Mouse (Mus musculus): ENCODE data around the gene Eno2.
A peak's percentile ranks its signal among the peaks of the same experiment; 100 is the strongest.
"Not testable (repeated sequence)": the region's sequence is repeated elsewhere in the genome, so short reads cannot be mapped to it uniquely, and the experiment has no call there.

The Eno2 gene

GRCm38 (mm10) chr6:124769101-124769765, at the start of gene Eno2:
Gene Eno2 (minus strand): TSS chr6:124769673.
- DNase-seq (ENCODE audit: low spot score): peak; percentile 70

GRCm38 (mm10) chr6:124817971-124818370, 48.5 kb upstream of the Eno2 start:
- DNase-seq (ENCODE audit: low spot score): no peak

- DNase-seq (ENCODE audit: low spot score): no peak
These were observed 48.1 kb upstream of the Eno2 start for GRCm38 (mm10) chr6:124817563-124817962.

GRCm38 (mm10) chr6:124817125-124817524, 47.7 kb upstream of the Eno2 start:
- DNase-seq (ENCODE audit: low spot score): no peak

GRCm38 (mm10) chr6:124816611-124817010, 47.1 kb upstream of the Eno2 start:
- DNase-seq (ENCODE audit: low spot score): no peak

GRCm38 (mm10) chr6:124814858-124815774, 45.6 kb upstream of the Eno2 start:
- no peak for DNase-seq (ENCODE audit: low spot score)

GRCm38 (mm10) chr6:124814448-124814847, 45.0 kb upstream of the Eno2 start:
- no peak for DNase-seq (ENCODE audit: low spot score)

- peak; percentile 96 for DNase-seq (ENCODE audit: low spot score)
These were observed 44.5 kb upstream of the Eno2 start, which contains the start of gene Tpi1 for GRCm38 (mm10) chr6:124813933-124814332. Gene Tpi1 (minus strand): TSS chr6:124814296.

- peak; percentile 84 for DNase-seq (ENCODE audit: low spot score)
These were observed 44.0 kb upstream of the Eno2 start for GRCm38 (mm10) chr6:124813496-124813895.

GRCm38 (mm10) chr6:124812848-124813247, 43.4 kb upstream of the Eno2 start:
- peak; percentile 45 for DNase-seq (ENCODE audit: low spot score)

GRCm38 (mm10) chr6:124811701-124812560, 42.5 kb upstream of the Eno2 start:
- DNase-seq (ENCODE audit: low spot score): no peak

- no peak for DNase-seq (ENCODE audit: low spot score)
These were observed 41.9 kb upstream of the Eno2 start for GRCm38 (mm10) chr6:124811403-124811665.

GRCm38 (mm10) chr6:124810566-124811402, 41.3 kb upstream of the Eno2 start:
- not testable (repeated sequence) for DNase-seq (ENCODE audit: low spot score)

GRCm38 (mm10) chr6:124809775-124810538, 40.5 kb upstream of the Eno2 start:
- DNase-seq (ENCODE audit: low spot score): no peak

- DNase-seq (ENCODE audit: low spot score): peak; percentile 92
These were observed 39.7 kb upstream of the Eno2 start for GRCm38 (mm10) chr6:124809052-124809774.

GRCm38 (mm10) chr6:124808358-124809012, 39.0 kb upstream of the Eno2 start, which contains the start of gene Spsb2:
Gene Spsb2 (plus strand): TSS chr6:124808661.
- DNase-seq (ENCODE audit: low spot score): peak; percentile 85

- no peak for DNase-seq (ENCODE audit: low spot score)
These were observed 38.5 kb upstream of the Eno2 start for GRCm38 (mm10) chr6:124807986-124808357.

- no peak for DNase-seq (ENCODE audit: low spot score)
These were observed 37.9 kb upstream of the Eno2 start for GRCm38 (mm10) chr6:124807366-124807765.

- no peak for DNase-seq (ENCODE audit: low spot score)
These were observed 37.1 kb upstream of the Eno2 start for GRCm38 (mm10) chr6:124806446-124807140.

Data from embryo, embryonic 10.5 days (tissue).